Mouse (Mus musculus) layer of hippocampus, adult 2 months (tissue): ENCODE results near the gene Calcb. TPM values are rescaled to one million over a fixed set of nuclear protein-coding genes. Genes with fewer than 3 reads are reported as not detected.
A peak's percentile ranks its signal among the peaks of the same experiment; 100 is the strongest.

Experiments used
- DNase-seq, 2 experiments: peaks; one replicate each; pipeline ENCODE4 v3.0.0; 2022; ENCODE audit warnings: low spot score in 2 of 2
- H3K27ac ChIP-seq: fragments of 200-600 bp; 2 replicates; pipeline ENCODE4 v1.8.1; 2022
- H3K4me3 ChIP-seq: fragments of 200-600 bp; 2 replicates; pipeline ENCODE4 v1.8.1; 2022; ENCODE audit warnings: mild to moderate bottlenecking
- CTCF ChIP-seq: fragments of 200-600 bp; conservative IDR thresholded peaks from 2 replicates; pipeline ENCODE4 v1.8.1; 2022; ENCODE audit warnings: antibody characterized with exemption, mild to moderate bottlenecking, moderate library complexity
- total RNA-seq, 2 experiments: library from RNA; stranded (reverse); gene quantifications; 2 replicates each; pipeline ENCODE4 v1.2.3; 2021

The Calcb gene
- total RNA-seq, 2 experiments from 2014 or later: 0.71 TPM; not detected in 1

GRCm38 (mm10) chr7:114738166-114738565 lies 19.7 kb downstream of the Calcb start:
- TF ChIP-seq CTCF: no peak
- Histone ChIP-seq H3K27ac (no peak overlapping the region), H3K4me3 (no peak overlapping the region)
- no peak for DNase-seq

GRCm38 (mm10) chr7:114740360-114741165 lies 22.1 kb downstream of the Calcb start:
- no peak overlapping the region for H3K27ac ChIP-seq
- H3K4me3 ChIP-seq: no peak overlapping the region
- DNase-seq: no peak
- peak; percentile 67 for TF ChIP-seq CTCF

- no peak for DNase-seq
- H3K27ac ChIP-seq: no peak within 1 kb of the TSS
- no peak for TF ChIP-seq CTCF
- H3K4me3 ChIP-seq: no peak within 1 kb of the TSS
These were observed 24.8 kb downstream of the Calcb start, which contains the start of gene Insc for GRCm38 (mm10) chr7:114743022-114743780. Gene Insc (plus strand): TSS chr7:114743694.

- no peak overlapping the region for H3K4me3 ChIP-seq
- no peak for TF ChIP-seq CTCF
- H3K27ac ChIP-seq: peak overlapping the region; percentile 68
- no peak for DNase-seq
These were observed 26.3 kb downstream of the Calcb start for GRCm38 (mm10) chr7:114744639-114745245.

GRCm38 (mm10) chr7:114745481-114746271 lies 27.2 kb downstream of the Calcb start:
- Histone ChIP-seq H3K4me3 (peak overlapping the region; percentile 37), H3K27ac (peak overlapping the region; percentile 68)
- peak; percentile 46 for TF ChIP-seq CTCF
- DNase-seq: peak in 1 of 2 experiments; percentile 19

GRCm38 (mm10) chr7:114747596-114747995 lies 29.2 kb downstream of the Calcb start:
- Histone ChIP-seq H3K4me3 (no peak overlapping the region), H3K27ac (peak overlapping the region; percentile 76)
- no peak for TF ChIP-seq CTCF
- peak; percentile 27 to 48 for DNase-seq

GRCm38 (mm10) chr7:114748239-114748638 lies 29.8 kb downstream of the Calcb start:
- no peak for TF ChIP-seq CTCF
- peak overlapping the region; percentile 76 for H3K27ac ChIP-seq
- no peak overlapping the region for H3K4me3 ChIP-seq
- DNase-seq: no peak

- TF ChIP-seq CTCF: no peak
- DNase-seq: no peak
- Histone ChIP-seq H3K27ac (no peak overlapping the region), H3K4me3 (no peak overlapping the region)
These were observed 35.0 kb downstream of the Calcb start for GRCm38 (mm10) chr7:114753471-114753870.

GRCm38 (mm10) chr7:114754196-114754595 lies 35.8 kb downstream of the Calcb start:
- DNase-seq: no peak
- Histone ChIP-seq H3K27ac (no peak overlapping the region), H3K4me3 (no peak overlapping the region)
- no peak for TF ChIP-seq CTCF

- H3K27ac ChIP-seq: no peak overlapping the region
- DNase-seq: no peak
These were observed 36.2 kb downstream of the Calcb start for GRCm38 (mm10) chr7:114754626-114755025.

GRCm38 (mm10) chr7:114762660-114763059 lies 44.2 kb downstream of the Calcb start:
- Histone ChIP-seq H3K4me3 (no peak overlapping the region), H3K27ac (no peak overlapping the region)
- DNase-seq: no peak
- no peak for TF ChIP-seq CTCF

More at GRCm38 (mm10) chr7:114754626-114755025, 36.2 kb downstream of the Calcb start:
- no peak for TF ChIP-seq CTCF
- H3K4me3 ChIP-seq: no peak overlapping the region

- Histone ChIP-seq H3K4me3 (no peak overlapping the region), H3K27ac (no peak overlapping the region)
- no peak for TF ChIP-seq CTCF
- no peak for DNase-seq
These were observed 46.8 kb downstream of the Calcb start for GRCm38 (mm10) chr7:114765273-114765672.
